Mouse (Mus musculus) forebrain, embryonic 13.5 days (tissue): ENCODE data around the gene Hist2h3c1. TPM values are rescaled to one million over a fixed set of nuclear protein-coding genes. Genes with fewer than 3 reads are reported as not detected.

ENCODE experiments used
- ATAC-seq: fragments of 200-750 bp; cut with Nextera tagmentation; 2 replicates; pipeline ENCODE4 v1.8.0; 2017
- H3K27ac ChIP-seq: fragments of 300-500 bp; sonication (generic); 2 replicates; pipeline ENCODE4 v1.5.1; 2015; ENCODE audit warnings: inconsistent platforms, mild to moderate bottlenecking, moderate library complexity
- H3K27me3 ChIP-seq: fragments of 300-500 bp; sonication (generic); 2 replicates; pipeline ENCODE4 v1.6.1; 2015; ENCODE audit warnings: mild to moderate bottlenecking, inconsistent platforms
- H3K36me3 ChIP-seq: fragments of 300-500 bp; sonication (generic); 2 replicates; pipeline ENCODE4 v1.6.1; 2015; ENCODE audit warnings: mild to moderate bottlenecking, inconsistent platforms; ENCODE audit not compliant: poor library complexity, severe bottlenecking
- H3K4me1 ChIP-seq: fragments of 300-500 bp; sonication (generic); 2 replicates; pipeline ENCODE4 v1.6.1; 2015; ENCODE audit warnings: inconsistent platforms
- H3K4me2 ChIP-seq: fragments of 300-500 bp; sonication (generic); 2 replicates; pipeline ENCODE4 v1.6.1; 2015; ENCODE audit warnings: inconsistent platforms, mild to moderate bottlenecking, moderate library complexity
- H3K4me3 ChIP-seq: fragments of 300-500 bp; sonication (generic); 2 replicates; pipeline ENCODE4 v1.5.1; 2015; ENCODE audit warnings: mild to moderate bottlenecking, inconsistent platforms
- H3K9ac ChIP-seq: fragments of 300-500 bp; sonication (generic); 2 replicates; pipeline ENCODE4 v1.6.1; 2015; ENCODE audit warnings: mild to moderate bottlenecking, inconsistent platforms
- H3K9me3 ChIP-seq: fragments of 300-500 bp; sonication (generic); replicated peaks from 2 replicates; pipeline ENCODE4 v1.6.1; 2016; ENCODE audit warnings: inconsistent platforms
- WGBS: fragments of 180-500 bp; shearing (Covaris S2); methylation state at CpG from one replicate; pipeline ENCODE4 v1.1.7; 2015; 5-methylcytosine and 5-hydroxymethylcytosine counted together
- polyA plus RNA-seq: library from polyadenylated mRNA; unstranded; fragments of >200 nt; fragmentation: Nextera tagmentation; extraction: Ambion mirVana; gene quantifications from 2 replicates; pipeline ENCODE4 v1.2.1, GENCODE M21; 2015

Gene Hist2h3c1
- polyA plus RNA-seq, 1 experiment from 2014 or later: 0.93 TPM

- ATAC-seq: no peak
- Histone ChIP-seq H3K4me1 (peaks cover 39% of the 10 kb centered on the region), H3K9ac (peak overlapping the region; percentile 73), H3K4me3 (peak overlapping the region; percentile 45), H3K27me3 (no peaks in the 10 kb centered on the region), H3K36me3 (no peaks in the 10 kb centered on the region), H3K9me3 (no peaks in the 10 kb centered on the region), H3K4me2 (peak overlapping the region; percentile 62), H3K27ac (no peak overlapping the region)
- WGBS: 54% methylated on average over 6 of the region's 6 CpGs
Measured at GRCm38 (mm10) chr3:96248141-96249033, 1.9 kb downstream of the Hist2h3c1 start.

GRCm38 (mm10) chr3:96249034-96249345, 2.5 kb downstream of the Hist2h3c1 start:
- ATAC-seq: no peak
- H3K27ac ChIP-seq: no peak overlapping the region
- 49% methylated on average over 4 of the region's 4 CpGs for WGBS
- peaks cover 34% of the 10 kb centered on the region for H3K4me1 ChIP-seq
- no peaks in the 10 kb centered on the region for H3K9me3 ChIP-seq
- H3K9ac ChIP-seq: 0 out of 2 replicates have a peak overlapping the region, but pooled peaks have one; percentile 73
- H3K4me3 ChIP-seq: peak overlapping the region; percentile 45; the same call in 1 of the 2 replicates
- H3K27me3 ChIP-seq: no peaks in the 10 kb centered on the region
- peak overlapping the region; percentile 62 for H3K4me2 ChIP-seq
- no peaks in the 10 kb centered on the region for H3K36me3 ChIP-seq

DNA sequence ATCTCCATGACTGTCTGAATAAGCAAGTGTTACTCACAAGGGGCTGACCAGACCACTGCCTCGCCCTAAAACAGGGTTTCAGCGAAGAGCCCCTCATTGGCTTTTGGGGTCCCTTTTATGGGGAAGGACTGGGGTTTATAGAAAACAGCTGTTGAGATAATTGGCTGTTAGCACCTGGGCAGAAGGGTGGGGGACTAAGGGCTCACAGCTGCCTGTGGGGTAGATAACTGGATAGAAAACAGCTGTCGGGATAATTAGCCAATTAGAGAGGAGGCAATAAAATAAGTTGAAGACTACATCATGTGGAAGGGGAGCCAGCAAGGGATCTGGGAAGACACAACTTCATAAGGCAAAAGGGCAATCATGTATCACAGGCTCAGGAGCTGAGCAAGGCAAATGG, 4.4 kb downstream of the Hist2h3c1 start:
- no peak for ATAC-seq
- Histone ChIP-seq H3K4me2 (no peak overlapping the region), H3K36me3 (no peaks in the 10 kb centered on the region), H3K27ac (no peak overlapping the region), H3K9ac (no peak overlapping the region), H3K4me1 (peaks cover 25% of the 10 kb centered on the region), H3K9me3 (no peaks in the 10 kb centered on the region), H3K27me3 (no peaks in the 10 kb centered on the region), H3K4me3 (no peak overlapping the region)
- WGBS: 74% methylated on average over 3 of the region's 3 CpGs

DNA sequence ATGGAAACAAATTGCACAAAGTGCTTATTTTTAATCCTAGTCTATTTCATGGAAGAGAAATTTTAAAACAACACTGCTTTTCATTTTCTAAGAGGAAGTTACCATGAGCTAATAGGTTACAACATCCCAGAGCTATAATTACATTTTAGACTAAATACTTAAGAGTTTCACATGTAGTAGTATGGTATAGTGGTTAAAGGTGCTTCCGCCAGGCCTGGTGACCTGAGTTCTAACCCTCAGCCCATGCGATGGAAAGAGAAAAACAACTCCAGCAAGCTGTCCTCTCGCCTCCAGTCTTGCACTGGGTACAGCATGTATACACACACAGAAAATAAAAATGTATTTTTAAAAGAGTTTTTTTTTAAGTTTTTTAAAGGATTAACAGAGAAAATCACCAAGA, 5.3 kb downstream of the Hist2h3c1 start:
- WGBS: 93% methylated on average over 3 of the region's 3 CpGs
- Histone ChIP-seq H3K4me3 (no peak overlapping the region), H3K27me3 (no peaks in the 10 kb centered on the region), H3K4me1 (peaks cover 25% of the 10 kb centered on the region), H3K4me2 (no peak overlapping the region), H3K36me3 (no peaks in the 10 kb centered on the region), H3K9ac (no peak overlapping the region), H3K27ac (no peak overlapping the region), H3K9me3 (no peaks in the 10 kb centered on the region)
- ATAC-seq: no peak

GRCm38 (mm10) chr3:96254683-96255355, 8.3 kb downstream of the Hist2h3c1 start:
- WGBS: 69% methylated on average over 10 of the region's 10 CpGs
- Histone ChIP-seq H3K36me3 (no peaks in the 10 kb centered on the region), H3K9me3 (no peaks in the 10 kb centered on the region), H3K9ac (no peak overlapping the region), H3K27me3 (no peaks in the 10 kb centered on the region), H3K4me2 (no peak overlapping the region), H3K4me1 (no peaks in the 10 kb centered on the region), H3K4me3 (no peak overlapping the region), H3K27ac (no peak overlapping the region)
- ATAC-seq: no peak

- WGBS: 86% methylated on average over 5 of the region's 5 CpGs
- Histone ChIP-seq H3K4me2 (no peak overlapping the region), H3K4me3 (no peak overlapping the region), H3K9ac (no peak overlapping the region), H3K27me3 (no peaks in the 10 kb centered on the region), H3K36me3 (no peaks in the 10 kb centered on the region), H3K9me3 (no peaks in the 10 kb centered on the region), H3K27ac (no peak overlapping the region), H3K4me1 (no peaks in the 10 kb centered on the region)
- no peak for ATAC-seq
Measured at GRCm38 (mm10) chr3:96255926-96256593, 9.6 kb downstream of the Hist2h3c1 start.

- no peak for ATAC-seq
- WGBS: 84% methylated on average over 3 of the region's 3 CpGs
- Histone ChIP-seq H3K4me3 (no peak overlapping the region), H3K9ac (no peak overlapping the region), H3K36me3 (no peaks in the 10 kb centered on the region), H3K27me3 (no peaks in the 10 kb centered on the region), H3K4me2 (no peak overlapping the region), H3K27ac (no peak overlapping the region), H3K4me1 (peaks cover 6% of the 10 kb centered on the region), H3K9me3 (no peaks in the 10 kb centered on the region)
Measured at GRCm38 (mm10) chr3:96257190-96257589, 10.7 kb downstream of the Hist2h3c1 start.

- H3K4me1 ChIP-seq: peaks cover 26% of the 10 kb centered on the region
- 93% methylated on average over 5 of the region's 5 CpGs for WGBS
- no peak overlapping the region for H3K9ac ChIP-seq
- no peak overlapping the region for H3K4me2 ChIP-seq
- no peaks in the 10 kb centered on the region for H3K36me3 ChIP-seq
- no peak for ATAC-seq
- H3K4me3 ChIP-seq: no peak overlapping the region
- no peaks in the 10 kb centered on the region for H3K27me3 ChIP-seq
- no peaks in the 10 kb centered on the region for H3K9me3 ChIP-seq
- H3K27ac ChIP-seq: no peak overlapping the region
Measured at GRCm38 (mm10) chr3:96260220-96260619, 13.7 kb downstream of the Hist2h3c1 start.

GRCm38 (mm10) chr3:96261623-96262022, 15.1 kb downstream of the Hist2h3c1 start:
- Histone ChIP-seq H3K27me3 (no peaks in the 10 kb centered on the region), H3K36me3 (no peaks in the 10 kb centered on the region), H3K4me2 (peak overlapping the region; percentile 74), H3K4me1 (peaks cover 26% of the 10 kb centered on the region), H3K4me3 (peak overlapping the region; percentile 59), H3K9ac (peak overlapping the region; percentile 86), H3K27ac (peak overlapping the region; percentile 98), H3K9me3 (no peaks in the 10 kb centered on the region)
- 62% methylated on average over 3 of the region's 3 CpGs for WGBS
- ATAC-seq: no peak

- peaks cover 29% of the 10 kb centered on the region for H3K4me1 ChIP-seq
- H3K9me3 ChIP-seq: no peaks in the 10 kb centered on the region
- peak; percentile 67 for ATAC-seq
- H3K36me3 ChIP-seq: no peaks in the 10 kb centered on the region
- under 1% methylated on average over 19 of the region's 19 CpGs for WGBS
- H3K9ac ChIP-seq: peak overlapping the region; percentile 86
- peak overlapping the region; percentile 74 for H3K4me2 ChIP-seq
- peak overlapping the region; percentile 98 for H3K27ac ChIP-seq
- peak overlapping the region; percentile 59 for H3K4me3 ChIP-seq
- H3K27me3 ChIP-seq: no peaks in the 10 kb centered on the region
Measured at GRCm38 (mm10) chr3:96262216-96262875, 15.9 kb downstream of the Hist2h3c1 start.

DNA sequence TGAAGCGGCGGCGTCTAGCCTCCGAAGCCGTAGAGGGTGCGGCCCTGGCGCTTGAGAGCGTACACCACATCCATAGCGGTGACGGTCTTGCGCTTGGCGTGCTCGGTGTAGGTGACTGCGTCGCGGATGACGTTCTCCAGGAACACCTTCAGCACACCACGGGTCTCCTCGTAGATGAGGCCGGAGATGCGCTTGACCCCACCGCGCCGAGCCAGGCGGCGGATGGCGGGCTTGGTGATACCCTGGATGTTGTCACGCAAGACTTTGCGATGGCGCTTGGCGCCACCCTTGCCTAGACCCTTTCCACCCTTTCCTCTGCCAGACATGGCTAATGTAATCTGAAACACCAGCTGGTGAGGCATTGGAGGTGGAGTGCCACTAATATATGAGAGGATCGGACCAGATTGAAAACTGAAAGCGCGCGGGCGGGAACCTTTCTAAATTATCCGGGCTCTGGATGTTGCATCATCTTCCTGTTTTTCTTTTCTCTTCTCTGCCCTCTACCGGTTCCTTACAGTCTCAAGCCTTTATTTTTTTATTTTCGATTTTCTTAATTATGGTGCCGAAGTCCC, 16.6 kb downstream of the Hist2h3c1 start, which contains the start of gene Hist2h4:
Gene Hist2h4 (minus strand): TSS at position 333 of the 572 bp plus-strand sequence.
- Histone ChIP-seq H3K4me2 (peak within 1 kb of the TSS; percentile 74), H3K27me3 (no peaks in the 10 kb centered on the region), H3K9me3 (no peaks in the 10 kb centered on the region), H3K9ac (peak within 1 kb of the TSS; percentile 86), H3K4me1 (peaks cover 35% of the 10 kb centered on the region), H3K36me3 (no peaks in the 10 kb centered on the region), H3K27ac (peak within 1 kb of the TSS; percentile 98), H3K4me3 (peak within 1 kb of the TSS; percentile 59)
- ATAC-seq: peak; percentile 91
- WGBS: 1% methylated on average over 40 of the region's 40 CpGs
